Mouse (Mus musculus) hematopoietic multipotent progenitor cell, adult 10-12 weeks (in vitro differentiated cells): ENCODE measurements around the gene Barhl1. TPM values are rescaled to one million over a fixed set of nuclear protein-coding genes. Genes with fewer than 3 reads are reported as not detected.

Source experiments
- polyA plus RNA-seq: library from polyadenylated mRNA; stranded (reverse); fragments of >175 nt; gene quantifications from 2 replicates; pipeline ENCODE4 v1.2.3, GENCODE M21; 2012; ENCODE audit warnings: low replicate concordance

Barhl1 gene
- 0.09 and 0.21 TPM in 2 replicates for polyA plus RNA-seq

GRCm38 (mm10) chr2:28916513-28916865 is at the start of gene Barhl1:
Gene Barhl1, minus strand, starts transcription at chr2:28916668.

Other genes with a start within 250 kb of the Barhl1 start
- gene Spaca9, start 216.9 kb downstream of the Barhl1 start, polyA plus RNA-seq: 0.58 and 0.88 TPM in 2 replicates
- 0.72 and 1.2 TPM in 2 replicates for gene Ak8, start 216.5 kb downstream of the Barhl1 start, polyA plus RNA-seq
- gene Gtf3c4, start 76.3 kb downstream of the Barhl1 start, polyA plus RNA-seq: 10.3 and 13.4 TPM in 2 replicates
- gene Ddx31, start 76.3 kb downstream of the Barhl1 start, polyA plus RNA-seq: 3.4 and 5.1 TPM in 2 replicates
- gene Cfap77, start 138.4 kb upstream of the Barhl1 start, polyA plus RNA-seq: 0.38 and 0.54 TPM in 2 replicates
- 7.0 and 10.5 TPM in 2 replicates for gene Ttf1, start 143.6 kb upstream of the Barhl1 start, polyA plus RNA-seq
- 13.4 and 14.2 TPM in 2 replicates for gene Setx, start 207.5 kb upstream of the Barhl1 start, polyA plus RNA-seq